Mouse (Mus musculus) forebrain, embryonic 12.5 days (tissue): ENCODE data around the gene Exoc3l4. TPM values are rescaled to one million over a fixed set of nuclear protein-coding genes. Genes with fewer than 3 reads are reported as not detected.

Experiments
- ATAC-seq: fragments of 200-750 bp; cut with Nextera tagmentation; 2 replicates; pipeline ENCODE4 v1.8.0; 2017; ENCODE audit warnings: moderate TSS enrichment; ENCODE audit not compliant: low FRiP score
- H3K27ac ChIP-seq: fragments of 300-500 bp; sonication (generic); 2 replicates; pipeline ENCODE4 v1.5.1; 2016; ENCODE audit warnings: mild to moderate bottlenecking
- H3K27me3 ChIP-seq: fragments of 300-500 bp; sonication (generic); 2 replicates; pipeline ENCODE4 v1.6.1; 2016; ENCODE audit warnings: mild to moderate bottlenecking
- H3K36me3 ChIP-seq: fragments of 300-500 bp; sonication (generic); replicated peaks from 2 replicates; pipeline ENCODE4 v1.6.1; 2016; ENCODE audit warnings: mild to moderate bottlenecking
- H3K4me1 ChIP-seq: fragments of 300-500 bp; sonication (generic); 2 replicates; pipeline ENCODE4 v1.6.1; 2016
- H3K4me2 ChIP-seq: fragments of 300-500 bp; sonication (generic); 2 replicates; pipeline ENCODE4 v1.6.1; 2016; ENCODE audit warnings: mild to moderate bottlenecking, moderate library complexity
- H3K4me3 ChIP-seq: fragments of 300-500 bp; sonication (generic); replicated peaks from 2 replicates; pipeline ENCODE4 v1.5.1; 2016; ENCODE audit warnings: mild to moderate bottlenecking
- H3K9ac ChIP-seq: fragments of 300-500 bp; sonication (generic); 2 replicates; pipeline ENCODE4 v1.6.1; 2016; ENCODE audit warnings: mild to moderate bottlenecking
- H3K9me3 ChIP-seq: fragments of 300-500 bp; sonication (generic); 2 replicates; pipeline ENCODE4 v1.6.1; 2016
- WGBS: fragments of 180-500 bp; shearing (Covaris S2); methylation state at CpG from one replicate; pipeline ENCODE4 v1.1.7; 2016; 5-methylcytosine and 5-hydroxymethylcytosine counted together
- polyA plus RNA-seq: library from polyadenylated mRNA; unstranded; fragments of >200 nt; fragmentation: Nextera tagmentation; extraction: Ambion mirVana; gene quantifications from 2 replicates; pipeline ENCODE4 v1.2.1, GENCODE M21; 2016

Gene Exoc3l4
- polyA plus RNA-seq, 1 experiment from 2014 or later = 3.3 TPM

DNA sequence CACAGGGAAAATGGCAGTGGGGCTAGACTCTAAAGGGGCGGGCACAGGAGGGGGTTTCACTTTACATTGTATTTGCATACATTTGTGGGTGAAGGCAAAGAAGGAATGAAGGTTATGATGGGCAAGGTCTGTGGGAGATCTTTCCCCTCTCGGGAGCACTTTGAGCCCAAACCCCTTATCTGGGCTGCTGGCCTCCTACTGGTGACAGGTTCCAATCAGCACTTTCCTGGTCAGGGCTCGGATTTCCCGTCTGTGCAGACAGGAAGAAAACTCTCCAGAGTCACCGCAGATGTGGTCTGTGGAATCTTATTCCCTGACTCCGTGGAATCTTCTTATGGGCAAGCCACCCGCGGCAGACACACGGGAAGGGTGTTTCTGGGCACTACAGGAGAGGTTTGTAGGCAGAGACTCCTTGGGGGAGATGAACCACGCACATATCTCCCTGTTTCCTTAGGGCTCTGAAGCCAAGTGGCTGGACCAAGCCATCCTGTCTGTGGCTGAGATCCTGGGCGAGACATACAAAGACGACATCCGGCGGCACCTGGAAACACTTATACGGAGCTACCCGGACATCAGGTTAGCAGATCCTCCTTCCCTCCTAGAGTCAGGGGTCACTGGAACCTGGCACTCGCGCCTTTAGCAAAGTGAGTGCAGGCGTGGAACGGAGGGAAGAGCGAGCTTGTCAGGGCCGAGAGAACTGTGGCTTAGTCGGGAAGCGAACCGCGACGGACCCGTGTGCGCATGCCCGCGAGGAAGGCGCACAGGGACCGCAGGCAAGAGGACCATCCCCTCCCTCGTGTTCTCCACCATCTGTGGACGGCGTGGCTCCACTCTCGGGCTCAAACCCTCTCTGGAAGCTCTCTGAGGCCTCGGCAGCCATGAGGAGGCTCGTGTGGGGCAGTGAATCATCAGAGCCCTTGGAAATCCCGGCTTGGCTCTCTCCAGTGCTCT is 12.4 kb downstream of the Exoc3l4 start:
- Histone ChIP-seq H3K4me2 (peak overlapping the region; percentile 64), H3K27ac (0 out of 2 replicates have a peak overlapping the region, but pooled peaks have one; percentile 3), H3K36me3 (no peaks in the 10 kb centered on the region), H3K27me3 (peaks cover 99% of the 10 kb centered on the region), H3K9me3 (no peaks in the 10 kb centered on the region), H3K4me3 (peak overlapping the region; percentile 35), H3K4me1 (peaks cover 27% of the 10 kb centered on the region), H3K9ac (peak overlapping the region; percentile 57)
- under 1% methylated on average over 40 of the region's 40 CpGs for WGBS
- ATAC-seq = no peak

DNA sequence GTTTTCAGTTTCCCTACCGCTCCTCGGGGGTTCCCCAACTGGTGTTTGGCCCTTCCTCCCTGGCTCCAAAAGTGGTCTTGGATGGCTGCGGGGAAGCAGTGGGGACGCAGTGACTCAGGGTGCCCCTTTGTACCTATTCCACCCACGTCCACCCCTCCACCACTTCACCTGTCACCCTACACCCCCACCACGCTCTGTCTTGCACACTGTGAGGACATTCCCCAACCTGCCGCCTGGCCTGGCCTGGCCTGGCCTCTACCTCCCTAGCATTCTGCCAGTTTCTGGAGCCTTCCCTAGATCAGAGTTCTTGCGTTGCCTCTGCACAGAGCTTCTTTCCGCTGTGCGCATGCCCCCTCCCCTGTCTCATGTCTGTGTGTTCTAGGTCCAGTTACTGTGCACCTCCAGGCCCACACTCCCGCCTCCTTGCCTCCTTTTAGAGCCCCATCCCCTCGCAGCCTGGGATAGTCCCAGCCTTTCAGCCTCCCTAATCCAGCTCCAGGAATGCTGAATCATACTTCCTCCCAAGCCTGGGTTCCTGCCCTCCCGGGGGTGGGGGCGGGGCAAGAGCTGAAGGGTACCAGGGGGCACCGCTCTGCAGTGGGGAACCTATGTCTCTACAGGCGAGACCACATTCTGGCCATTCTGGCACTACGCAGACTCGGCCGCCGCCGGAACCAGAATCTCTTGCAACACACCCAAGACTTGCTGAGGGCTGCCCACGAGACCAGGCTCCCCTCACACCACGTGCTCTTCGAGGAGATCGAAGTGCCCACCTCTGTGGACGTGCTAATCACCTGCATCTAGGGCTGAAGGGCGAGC is 13.4 kb downstream of the Exoc3l4 start:
- Histone ChIP-seq H3K4me2 (peak overlapping the region; percentile 64), H3K4me3 (peak overlapping the region; percentile 35), H3K9ac (peak overlapping the region; percentile 57; the same call in 1 of the 2 replicates), H3K4me1 (peaks cover 31% of the 10 kb centered on the region), H3K9me3 (no peaks in the 10 kb centered on the region), H3K27ac (no peak overlapping the region), H3K27me3 (peaks cover 99% of the 10 kb centered on the region), H3K36me3 (no peaks in the 10 kb centered on the region)
- ATAC-seq = no peak
- whole genome bisulfite sequencing = 8% methylated on average over 27 of the region's 27 CpGs

DNA sequence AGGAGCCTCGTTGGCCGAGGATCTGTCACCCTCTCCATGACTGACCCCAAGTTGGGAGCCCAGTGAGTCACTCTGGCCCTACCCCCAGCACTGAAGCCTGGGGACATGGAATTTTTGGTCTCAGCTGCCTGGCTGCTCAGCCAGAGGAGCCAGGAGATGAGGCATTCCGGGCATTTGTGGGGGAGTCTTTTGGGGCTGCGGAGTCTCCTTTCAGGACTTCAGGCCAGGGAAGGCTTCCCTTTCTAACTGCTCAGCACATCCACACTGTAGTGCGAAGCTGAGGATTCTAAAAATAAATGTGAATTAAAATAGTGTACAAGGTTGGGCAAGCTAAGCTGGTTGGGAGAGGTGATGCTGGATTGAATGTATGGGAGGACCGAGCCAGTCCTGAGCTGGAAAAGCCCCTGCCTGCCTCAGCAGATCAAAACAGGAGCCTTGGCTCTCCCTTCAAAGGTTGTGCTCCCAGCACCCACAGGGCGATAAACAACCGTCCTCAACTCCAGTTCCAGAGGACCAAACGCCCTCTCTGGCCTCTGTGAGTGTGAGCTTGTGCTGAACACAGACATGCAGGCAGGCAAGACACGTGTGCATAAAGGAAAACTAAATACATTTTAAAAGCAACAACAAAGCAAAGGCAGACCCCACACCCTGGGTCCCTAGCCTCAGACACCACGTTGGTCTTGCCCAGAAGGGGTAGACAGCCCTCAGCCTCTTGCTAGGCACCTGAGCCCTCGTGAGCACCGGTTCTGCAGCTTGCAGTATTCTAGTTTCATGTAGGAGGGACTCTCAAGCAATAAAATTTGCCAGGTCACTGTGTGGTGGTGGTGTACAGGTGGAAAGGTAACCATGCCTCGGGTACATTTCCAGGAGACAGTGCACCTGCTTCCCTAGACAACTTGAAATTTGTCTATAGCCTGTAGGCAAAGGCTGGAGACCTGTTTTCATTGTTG is 14.3 kb downstream of the Exoc3l4 start:
- Histone ChIP-seq H3K27me3 (peaks cover 95% of the 10 kb centered on the region), H3K36me3 (no peaks in the 10 kb centered on the region), H3K9me3 (no peaks in the 10 kb centered on the region), H3K4me3 (no peak overlapping the region), H3K9ac (no peak overlapping the region), H3K4me2 (no peak overlapping the region), H3K27ac (no peak overlapping the region), H3K4me1 (peaks cover 31% of the 10 kb centered on the region)
- WGBS = 26% methylated on average over 14 of the region's 14 CpGs
- no peak for ATAC-seq

DNA sequence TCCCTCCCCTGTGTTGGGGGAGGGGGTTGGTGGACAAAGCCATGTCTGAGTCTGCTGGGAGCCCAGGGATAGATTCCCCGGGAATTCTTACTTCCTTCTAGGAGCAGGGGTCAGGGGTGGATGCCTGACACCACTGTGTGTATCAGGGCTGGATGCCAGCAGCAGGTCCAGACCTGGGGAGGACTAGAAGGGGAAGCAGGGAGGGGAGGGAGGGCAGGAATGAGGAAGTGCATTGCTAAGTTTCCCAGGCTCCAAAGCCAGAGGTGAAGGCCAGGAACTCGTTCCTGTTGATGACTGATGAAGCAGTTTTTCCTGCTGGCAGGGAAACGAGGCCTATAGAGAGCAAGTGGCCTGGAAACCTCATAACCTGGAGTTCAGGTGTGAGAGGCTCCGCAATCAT is 15.3 kb downstream of the Exoc3l4 start:
- Histone ChIP-seq H3K9me3 (no peaks in the 10 kb centered on the region), H3K27ac (0 out of 2 replicates have a peak overlapping the region, but pooled peaks have one; percentile 8), H3K27me3 (peaks cover 94% of the 10 kb centered on the region), H3K4me2 (no peak overlapping the region), H3K4me3 (no peak overlapping the region), H3K36me3 (no peaks in the 10 kb centered on the region), H3K9ac (no peak overlapping the region), H3K4me1 (peaks cover 31% of the 10 kb centered on the region)
- ATAC-seq = no peak
- 29% methylated on average over 4 of the region's 4 CpGs for whole genome bisulfite sequencing

DNA sequence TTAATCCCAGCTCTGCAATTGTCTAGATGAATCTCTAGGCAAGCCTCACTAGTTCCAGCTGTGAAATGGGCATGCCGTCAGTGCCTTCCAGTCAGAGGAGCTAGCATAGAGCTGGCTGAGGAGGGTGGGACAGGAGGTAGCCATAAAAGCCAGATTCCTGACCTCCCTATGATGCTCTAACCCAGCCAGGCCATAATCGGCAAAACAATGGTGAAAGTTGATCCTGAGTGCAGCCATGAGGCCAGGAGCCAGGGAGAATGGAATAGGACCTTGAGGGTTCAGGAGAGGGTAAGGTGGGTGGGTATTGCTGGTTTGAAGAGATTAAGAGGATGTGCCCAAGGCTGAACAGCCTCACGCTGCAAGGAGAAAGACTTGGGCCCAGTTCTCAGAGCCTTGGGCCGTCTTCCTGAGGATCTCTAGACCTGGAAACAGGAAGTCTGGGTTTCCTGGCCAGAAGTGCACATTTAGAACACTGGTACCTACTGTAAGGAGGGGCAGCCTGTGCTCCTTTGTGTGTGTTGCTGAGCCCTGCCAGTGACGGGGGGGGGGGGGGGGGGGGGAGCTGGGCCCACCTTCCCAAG is 16.0 kb downstream of the Exoc3l4 start:
- Histone ChIP-seq H3K9ac (no peak overlapping the region), H3K4me2 (no peak overlapping the region), H3K27ac (no peak overlapping the region), H3K27me3 (peaks cover 94% of the 10 kb centered on the region), H3K4me1 (peaks cover 31% of the 10 kb centered on the region), H3K36me3 (no peaks in the 10 kb centered on the region), H3K9me3 (no peaks in the 10 kb centered on the region), H3K4me3 (no peak overlapping the region)
- 55% methylated on average over 4 of the region's 5 CpGs for WGBS
- no peak for ATAC-seq

DNA sequence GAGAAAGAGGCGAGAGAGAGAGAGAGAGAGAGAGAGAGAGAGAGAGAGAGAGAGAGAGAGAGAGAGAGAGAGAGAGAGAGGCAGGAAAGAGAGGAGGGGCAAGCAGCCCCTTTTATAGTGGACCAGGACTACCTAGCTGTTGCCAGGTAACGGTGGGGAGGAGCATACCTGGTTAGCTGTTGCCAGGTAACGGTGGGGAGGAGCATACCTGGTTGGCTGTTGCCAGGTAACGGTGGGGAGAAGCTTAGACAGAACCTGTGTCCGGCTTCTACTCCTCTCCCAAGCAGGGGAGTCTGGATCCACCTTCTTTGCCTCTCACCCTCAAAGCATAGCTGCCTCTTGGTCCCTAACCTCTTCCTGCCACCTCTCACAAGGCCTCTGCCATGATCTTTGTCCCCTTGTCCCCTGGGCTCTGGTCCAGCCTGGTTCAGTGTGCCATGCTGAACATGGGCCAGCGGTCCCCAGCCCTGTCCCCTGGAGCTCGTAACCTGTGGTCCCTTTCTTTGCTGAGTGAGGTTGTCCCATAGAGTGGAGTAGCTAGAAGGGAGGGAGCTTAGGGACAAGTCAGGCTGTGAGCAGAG is 17.4 kb downstream of the Exoc3l4 start:
- Histone ChIP-seq H3K27ac (0 out of 2 replicates have a peak overlapping the region, but pooled peaks have one; percentile 46), H3K9ac (no peak overlapping the region), H3K4me1 (peaks cover 18% of the 10 kb centered on the region), H3K36me3 (no peaks in the 10 kb centered on the region), H3K4me3 (no peak overlapping the region), H3K4me2 (no peak overlapping the region), H3K9me3 (no peaks in the 10 kb centered on the region), H3K27me3 (peaks cover 92% of the 10 kb centered on the region)
- WGBS = 19% methylated on average over 7 of the region's 7 CpGs
- no peak for ATAC-seq

DNA sequence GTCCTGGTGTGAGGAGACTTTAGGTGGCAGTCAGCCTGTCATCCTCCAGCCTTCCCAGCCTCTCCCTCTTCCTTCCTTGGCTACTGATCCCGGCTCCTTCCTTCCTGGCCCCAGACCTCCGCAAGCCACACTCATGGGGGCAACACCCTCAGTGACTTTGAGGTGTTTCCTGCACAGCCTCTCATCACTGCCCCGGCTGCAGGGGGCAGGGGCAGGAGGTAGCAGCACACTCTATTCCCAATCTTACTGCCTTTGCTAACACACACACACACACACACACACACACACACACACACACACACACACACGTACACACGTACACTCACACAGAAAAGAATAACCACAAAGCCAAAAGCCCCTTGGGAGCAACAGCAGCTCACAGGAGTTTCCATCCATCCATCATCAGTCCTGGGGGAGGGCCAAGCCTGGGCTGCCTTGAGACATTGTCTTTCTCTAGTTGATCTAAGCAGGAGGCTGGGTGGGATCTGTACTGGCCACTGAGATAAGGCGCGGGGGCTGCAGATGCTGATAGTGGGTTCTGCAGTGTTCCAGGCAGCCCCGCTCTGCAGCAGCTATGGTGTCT is 18.0 kb downstream of the Exoc3l4 start:
- no peaks in the 10 kb centered on the region for H3K36me3 ChIP-seq
- no peak overlapping the region for H3K4me3 ChIP-seq
- H3K9me3 ChIP-seq = no peaks in the 10 kb centered on the region
- H3K4me1 ChIP-seq = peaks cover 12% of the 10 kb centered on the region
- H3K27me3 ChIP-seq = peaks cover 89% of the 10 kb centered on the region
- no peak overlapping the region for H3K9ac ChIP-seq
- no peak overlapping the region for H3K4me2 ChIP-seq
- ATAC-seq = no peak
- WGBS = 60% methylated on average over 8 of the region's 8 CpGs
- 0 out of 2 replicates have a peak overlapping the region, but pooled peaks have one; percentile 46 for H3K27ac ChIP-seq

DNA sequence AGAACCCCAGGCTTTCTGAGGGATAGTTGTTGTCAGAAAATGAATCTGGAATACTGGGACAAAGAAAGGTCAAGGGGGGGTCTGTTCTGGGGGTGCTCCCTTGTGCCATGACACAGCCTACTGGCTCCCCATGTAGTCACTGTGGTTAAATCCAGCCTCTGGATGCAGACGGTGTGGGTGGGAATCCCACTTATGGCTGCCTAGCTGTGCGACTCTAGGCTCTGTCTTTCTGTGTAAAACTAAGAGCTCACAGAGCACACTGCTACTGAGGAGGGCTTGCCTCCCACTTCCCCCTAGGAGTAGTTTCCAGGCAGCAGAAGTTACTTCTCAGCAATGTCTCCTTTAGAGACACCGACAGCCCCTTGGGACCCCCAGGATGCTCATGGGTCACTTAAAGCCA is 19.4 kb downstream of the Exoc3l4 start:
- Histone ChIP-seq H3K36me3 (no peaks in the 10 kb centered on the region), H3K27me3 (peaks cover 88% of the 10 kb centered on the region), H3K9ac (no peak overlapping the region), H3K4me3 (no peak overlapping the region), H3K9me3 (no peaks in the 10 kb centered on the region), H3K4me2 (no peak overlapping the region), H3K4me1 (0 out of 2 replicates have a peak, but pooled peaks cover 4% of the 10 kb centered on the region), H3K27ac (no peak overlapping the region)
- WGBS = 92% methylated on average over 3 of the region's 3 CpGs
- ATAC-seq = no peak

DNA sequence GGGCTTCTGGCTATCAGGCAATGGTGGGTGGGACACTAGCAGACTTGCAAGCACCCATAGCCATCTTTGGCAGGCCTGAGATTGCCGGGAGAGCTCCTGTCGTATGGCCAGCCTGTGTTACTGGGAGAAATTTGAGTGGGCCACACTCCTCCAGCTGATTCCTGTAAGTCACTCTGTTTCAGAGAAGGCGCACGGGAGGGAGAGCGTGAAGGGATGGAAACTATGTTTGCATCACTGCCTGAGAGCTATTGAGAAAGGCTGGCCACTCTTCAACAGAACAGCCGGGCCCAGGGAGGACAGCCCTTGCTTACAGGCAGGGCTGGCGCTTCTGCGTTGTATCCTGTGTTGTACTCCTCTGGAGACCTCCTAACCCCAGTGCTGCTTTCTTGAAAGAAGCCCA is 19.8 kb downstream of the Exoc3l4 start:
- 73% methylated on average over 8 of the region's 8 CpGs for WGBS
- peaks cover 5% of the 10 kb centered on the region; the same call in 1 of the 2 replicates for H3K4me1 ChIP-seq
- no peak overlapping the region for H3K4me3 ChIP-seq
- no peak overlapping the region for H3K4me2 ChIP-seq
- ATAC-seq = no peak
- peaks cover 88% of the 10 kb centered on the region for H3K27me3 ChIP-seq
- H3K36me3 ChIP-seq = no peaks in the 10 kb centered on the region
- no peaks in the 10 kb centered on the region for H3K9me3 ChIP-seq
- H3K27ac ChIP-seq = no peak overlapping the region
- no peak overlapping the region for H3K9ac ChIP-seq

DNA sequence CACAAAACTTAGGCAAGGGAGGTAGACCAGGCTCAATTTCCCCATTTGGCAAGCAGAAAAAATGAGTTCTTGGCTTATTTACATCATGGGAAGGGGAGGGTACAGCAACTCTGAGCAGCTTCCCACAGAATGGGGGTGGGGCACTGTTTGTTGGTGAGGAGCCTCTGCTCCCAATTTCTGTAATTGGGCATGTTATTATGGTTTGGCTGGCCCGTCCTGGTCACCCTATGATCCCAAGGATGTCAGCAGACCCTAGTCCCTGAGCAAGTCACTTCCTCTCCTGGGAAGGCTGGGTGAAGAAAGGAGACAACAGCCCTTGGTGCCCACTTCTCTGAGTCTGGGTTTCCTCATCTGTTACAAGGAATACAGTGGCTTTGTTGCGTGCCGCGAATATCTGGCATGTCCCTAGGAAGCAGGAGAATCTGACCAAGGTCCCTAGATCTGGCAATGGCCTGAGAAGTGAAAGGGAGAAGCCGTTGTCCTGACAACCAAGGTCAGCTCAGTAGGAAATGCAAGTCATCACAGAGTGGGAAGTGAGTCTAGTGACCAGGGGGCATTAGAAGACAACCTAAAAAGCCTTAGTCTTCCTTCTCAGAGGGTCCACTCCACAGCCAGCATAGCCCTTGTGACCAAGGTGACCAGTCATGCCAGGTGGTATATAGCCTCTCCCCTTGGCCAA is 20.5 kb downstream of the Exoc3l4 start:
- H3K9me3 ChIP-seq = no peaks in the 10 kb centered on the region
- no peak overlapping the region for H3K4me3 ChIP-seq
- ATAC-seq = no peak
- peaks cover 12% of the 10 kb centered on the region for H3K4me1 ChIP-seq
- H3K4me2 ChIP-seq = no peak overlapping the region
- H3K9ac ChIP-seq = no peak overlapping the region
- no peaks in the 10 kb centered on the region for H3K36me3 ChIP-seq
- H3K27me3 ChIP-seq = peaks cover 88% of the 10 kb centered on the region
- no peak overlapping the region for H3K27ac ChIP-seq
- WGBS = 82% methylated on average over 5 of the region's 5 CpGs
